Mouse (Mus musculus): ENCODE results near the gene 5730522E02Rik. TPM values are rescaled to one million over a fixed set of nuclear protein-coding genes. Genes with fewer than 3 reads are reported as not detected.

Gene 5730522E02Rik
- polyA plus RNA-seq, 1 experiment from 2014 or later = 0.45 TPM

DNA sequence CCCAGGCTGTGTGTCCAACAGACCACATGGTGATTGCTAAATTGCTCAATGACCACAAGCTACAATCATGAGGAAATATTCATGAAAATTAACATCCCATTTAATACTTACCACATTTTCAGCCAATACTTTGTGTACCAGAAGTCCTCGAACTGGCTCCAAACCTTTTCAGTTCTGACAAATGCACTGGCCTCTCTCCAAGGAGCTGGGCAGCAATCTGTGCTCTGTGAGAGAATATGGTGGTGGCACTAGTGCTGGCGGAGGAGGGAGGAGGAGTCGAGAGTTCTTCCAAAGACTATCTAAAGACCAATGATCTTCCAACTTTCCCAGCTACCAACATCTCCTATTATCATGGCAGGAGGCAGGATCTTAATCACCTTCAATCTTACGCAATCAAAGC lies 525.8 kb downstream of the 5730522E02Rik start:
- Histone ChIP-seq H3K27ac (no peak overlapping the region), H3K4me3 (no peak overlapping the region), H3K9me3 (replicated peaks) (no peaks in the 10 kb centered on the region), H3K27me3 (replicated peaks) (no peaks in the 10 kb centered on the region), H3K9ac (no peak overlapping the region), H3K36me3 (no peaks in the 10 kb centered on the region), H3K4me2 (no peak overlapping the region), H3K4me1 (no peaks in the 10 kb centered on the region)
- WGBS (ENCODE audit: insufficient replicate concordance) = 59% methylated on average over 4 of the region's 4 CpGs
- ATAC-seq = no peak

GRCm38 (mm10) chr11:25679856-25680255 lies 530.7 kb downstream of the 5730522E02Rik start:
- Histone ChIP-seq H3K36me3 (no peaks in the 10 kb centered on the region), H3K4me3 (no peak overlapping the region), H3K9me3 (replicated peaks) (no peaks in the 10 kb centered on the region), H3K4me1 (no peaks in the 10 kb centered on the region), H3K27ac (no peak overlapping the region), H3K27me3 (replicated peaks) (no peaks in the 10 kb centered on the region), H3K4me2 (no peak overlapping the region), H3K9ac (no peak overlapping the region)
- 70% methylated on average over 1 of the region's 1 CpGs for WGBS (ENCODE audit: insufficient replicate concordance)
- no peak for ATAC-seq

- Histone ChIP-seq H3K4me1 (no peaks in the 10 kb centered on the region), H3K36me3 (no peaks in the 10 kb centered on the region), H3K27me3 (replicated peaks) (no peaks in the 10 kb centered on the region), H3K9me3 (replicated peaks) (no peaks in the 10 kb centered on the region), H3K4me2 (no peak overlapping the region), H3K27ac (no peak overlapping the region), H3K4me3 (no peak overlapping the region), H3K9ac (no peak overlapping the region)
- ATAC-seq = no peak
- 73% methylated on average over 3 of the region's 3 CpGs for WGBS (ENCODE audit: insufficient replicate concordance)
These were observed 536.4 kb downstream of the 5730522E02Rik start for GRCm38 (mm10) chr11:25674194-25674593.

DNA sequence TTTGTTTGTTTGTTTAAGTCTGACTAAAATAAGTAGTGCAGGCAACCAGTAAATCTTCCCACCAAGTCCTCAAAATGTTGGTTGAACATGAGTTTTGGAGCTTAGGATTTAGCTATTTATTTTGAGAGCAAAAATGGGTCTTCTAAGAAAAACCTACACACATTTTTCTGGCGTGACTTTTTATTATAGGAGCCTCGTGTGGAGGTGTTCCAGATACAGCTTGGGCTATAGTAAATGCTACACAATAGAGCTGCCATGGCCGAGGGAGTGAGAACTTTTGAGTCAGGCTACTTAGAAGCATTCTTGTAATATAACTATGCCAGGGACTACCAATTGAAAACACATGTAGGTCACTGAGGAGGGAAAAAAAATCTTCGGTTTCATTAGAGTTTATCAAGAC lies 540.5 kb downstream of the 5730522E02Rik start:
- no peak overlapping the region for H3K4me3 ChIP-seq
- no peaks in the 10 kb centered on the region for H3K4me1 ChIP-seq
- H3K4me2 ChIP-seq = no peak overlapping the region
- H3K9me3 ChIP-seq (replicated peaks) = no peaks in the 10 kb centered on the region
- H3K9ac ChIP-seq = no peak overlapping the region
- no peaks in the 10 kb centered on the region for H3K27me3 ChIP-seq (replicated peaks)
- no peaks in the 10 kb centered on the region for H3K36me3 ChIP-seq
- 54% methylated on average over 4 of the region's 4 CpGs for WGBS (ENCODE audit: insufficient replicate concordance)
- ATAC-seq = no peak
- no peak overlapping the region for H3K27ac ChIP-seq

GRCm38 (mm10) chr11:25664562-25665104 lies 545.9 kb downstream of the 5730522E02Rik start:
- Histone ChIP-seq H3K4me3 (no peak overlapping the region), H3K9me3 (replicated peaks) (no peaks in the 10 kb centered on the region), H3K4me2 (no peak overlapping the region), H3K4me1 (no peaks in the 10 kb centered on the region), H3K36me3 (no peaks in the 10 kb centered on the region), H3K9ac (no peak overlapping the region), H3K27me3 (replicated peaks) (no peaks in the 10 kb centered on the region), H3K27ac (no peak overlapping the region)
- 66% methylated on average over 3 of the region's 3 CpGs for WGBS (ENCODE audit: insufficient replicate concordance)
- no peak for ATAC-seq

DNA sequence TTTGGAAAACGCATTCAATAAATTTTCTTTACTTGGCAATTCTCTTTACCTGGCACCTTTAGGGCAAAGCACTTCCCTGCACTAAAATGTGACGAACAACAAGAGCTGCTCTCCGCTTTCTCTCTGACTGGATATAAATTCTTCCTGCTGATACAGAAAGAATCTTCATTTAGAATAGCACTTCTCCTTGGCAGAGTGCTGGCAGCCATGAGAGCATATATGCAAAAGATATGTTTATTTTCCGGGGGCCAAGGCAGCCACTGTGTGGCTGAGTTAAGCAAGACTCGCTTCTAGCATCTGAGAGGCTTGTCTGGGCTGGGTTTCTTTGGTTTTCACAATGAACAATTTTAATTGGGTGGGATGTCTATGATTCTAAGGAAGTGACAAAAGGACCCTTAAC lies 564.3 kb downstream of the 5730522E02Rik start:
- Histone ChIP-seq H3K27ac (no peak overlapping the region), H3K4me1 (no peaks in the 10 kb centered on the region), H3K9me3 (replicated peaks) (no peaks in the 10 kb centered on the region), H3K27me3 (replicated peaks) (no peaks in the 10 kb centered on the region; the same call in 1 of the 2 replicates), H3K9ac (no peak overlapping the region), H3K4me2 (no peak overlapping the region), H3K36me3 (no peaks in the 10 kb centered on the region), H3K4me3 (no peak overlapping the region)
- ATAC-seq = no peak
- 64% methylated on average over 5 of the region's 5 CpGs for WGBS (ENCODE audit: insufficient replicate concordance)

DNA sequence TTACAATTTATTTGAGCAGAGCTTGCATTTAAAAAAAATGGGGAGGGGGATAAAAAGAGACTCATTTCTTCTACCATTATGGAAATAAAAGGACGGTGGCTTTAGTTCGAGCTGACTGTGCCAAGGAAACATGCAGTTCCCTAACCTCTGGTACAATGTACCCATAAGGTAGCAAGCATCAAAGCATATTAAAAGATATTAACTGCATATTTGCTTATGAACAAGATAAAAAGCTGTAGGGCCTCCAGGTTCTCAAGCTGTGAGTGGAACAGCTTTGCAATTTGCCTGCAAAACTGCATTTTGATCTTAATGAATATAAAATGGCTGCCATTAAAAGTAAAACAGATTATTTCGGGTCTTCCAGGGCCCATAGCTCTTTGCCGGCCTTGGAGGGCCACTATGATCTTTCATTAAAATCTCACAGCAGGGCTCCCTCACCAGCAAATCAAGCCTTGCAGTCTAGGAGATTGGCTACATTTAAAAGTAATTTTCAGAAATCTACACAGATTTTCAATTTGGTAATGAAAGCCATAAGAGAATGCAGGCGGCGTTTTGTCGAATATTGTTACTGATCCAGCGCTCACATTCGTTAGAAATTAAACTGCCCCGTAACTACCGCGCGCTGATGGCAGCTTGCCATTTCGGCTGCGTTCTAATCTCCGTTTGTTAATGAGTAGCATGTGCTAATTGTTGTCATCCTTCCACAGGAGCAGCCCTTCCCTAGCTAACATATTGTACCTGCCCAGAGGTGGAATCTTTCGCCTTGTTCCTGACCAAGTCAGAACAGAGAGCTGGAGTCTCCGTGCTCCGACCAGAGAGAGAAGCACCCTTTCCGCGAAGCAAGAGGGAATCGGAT lies 565.6 kb downstream of the 5730522E02Rik start:
- no peaks in the 10 kb centered on the region for H3K36me3 ChIP-seq
- no peak for ATAC-seq
- no peak overlapping the region for H3K4me3 ChIP-seq
- no peaks in the 10 kb centered on the region for H3K9me3 ChIP-seq (replicated peaks)
- H3K4me2 ChIP-seq = no peak overlapping the region
- no peak overlapping the region for H3K9ac ChIP-seq
- WGBS (ENCODE audit: insufficient replicate concordance) = 45% methylated on average over 22 of the region's 22 CpGs
- H3K27ac ChIP-seq = no peak overlapping the region
- no peaks in the 10 kb centered on the region; the same call in 1 of the 2 replicates for H3K27me3 ChIP-seq (replicated peaks)
- H3K4me1 ChIP-seq = no peaks in the 10 kb centered on the region

DNA sequence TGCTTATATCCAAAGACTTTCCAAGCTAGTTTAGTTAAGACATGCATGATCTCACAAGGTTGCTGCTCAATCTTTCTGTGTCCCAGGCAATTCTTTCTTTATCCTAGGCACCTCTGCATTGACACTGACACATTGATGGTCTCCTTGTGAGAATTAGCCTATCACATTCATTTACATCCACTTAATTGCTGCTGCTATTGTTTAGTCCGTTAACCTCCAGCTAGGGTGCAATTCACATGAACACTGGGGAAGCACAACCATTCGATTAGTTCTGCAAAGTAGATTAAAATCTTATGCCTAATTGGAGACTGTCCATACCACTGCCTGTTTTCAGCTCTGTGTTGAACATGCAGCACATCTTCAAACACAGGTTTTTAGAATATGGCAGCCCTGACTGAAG lies 603.7 kb downstream of the 5730522E02Rik start:
- no peak overlapping the region for H3K9ac ChIP-seq
- H3K27ac ChIP-seq = no peak overlapping the region
- H3K4me3 ChIP-seq = no peak overlapping the region
- no peaks in the 10 kb centered on the region for H3K9me3 ChIP-seq (replicated peaks)
- no peak overlapping the region for H3K4me2 ChIP-seq
- no peaks in the 10 kb centered on the region for H3K4me1 ChIP-seq
- WGBS (ENCODE audit: insufficient replicate concordance) = 52% methylated on average over 2 of the region's 2 CpGs
- no peaks in the 10 kb centered on the region for H3K27me3 ChIP-seq (replicated peaks)
- H3K36me3 ChIP-seq = no peaks in the 10 kb centered on the region
- no peak for ATAC-seq

GRCm38 (mm10) chr11:25600030-25600429 lies 610.5 kb downstream of the 5730522E02Rik start:
- 82% methylated on average over 5 of the region's 5 CpGs for WGBS (ENCODE audit: insufficient replicate concordance)
- Histone ChIP-seq H3K4me2 (no peak overlapping the region), H3K27me3 (replicated peaks) (no peaks in the 10 kb centered on the region), H3K4me1 (no peaks in the 10 kb centered on the region), H3K4me3 (no peak overlapping the region), H3K9me3 (replicated peaks) (no peaks in the 10 kb centered on the region), H3K27ac (no peak overlapping the region), H3K9ac (no peak overlapping the region), H3K36me3 (no peaks in the 10 kb centered on the region)
- no peak for ATAC-seq

DNA sequence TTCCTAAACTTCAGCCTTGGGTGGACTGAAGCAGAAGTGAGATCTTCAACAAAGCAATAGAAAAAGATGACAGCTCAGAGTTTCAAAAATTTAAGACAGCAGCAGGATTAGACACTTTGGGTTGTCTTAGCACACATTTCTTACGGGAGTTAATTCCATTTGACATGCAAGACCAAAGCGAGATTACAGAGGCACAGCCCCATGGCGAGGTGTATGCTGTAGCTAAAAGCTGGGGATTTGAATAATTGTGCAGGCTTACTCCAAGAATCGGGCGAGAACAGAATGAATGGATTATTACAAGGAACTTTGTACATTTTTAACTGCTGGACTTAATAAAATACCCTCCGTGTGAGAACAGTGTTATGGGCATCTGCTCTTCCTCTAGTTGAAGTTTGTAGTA lies 615.3 kb downstream of the 5730522E02Rik start:
- Histone ChIP-seq H3K9ac (no peak overlapping the region), H3K27me3 (replicated peaks) (no peaks in the 10 kb centered on the region), H3K4me1 (no peaks in the 10 kb centered on the region), H3K4me2 (no peak overlapping the region), H3K9me3 (replicated peaks) (no peaks in the 10 kb centered on the region), H3K4me3 (no peak overlapping the region), H3K36me3 (no peaks in the 10 kb centered on the region), H3K27ac (no peak overlapping the region)
- 62% methylated on average over 6 of the region's 6 CpGs for WGBS (ENCODE audit: insufficient replicate concordance)
- no peak for ATAC-seq

GRCm38 (mm10) chr11:25594780-25595179 lies 615.8 kb downstream of the 5730522E02Rik start:
- WGBS (ENCODE audit: insufficient replicate concordance) = 70% methylated on average over 3 of the region's 3 CpGs
- H3K4me2 ChIP-seq = no peak overlapping the region

DNA sequence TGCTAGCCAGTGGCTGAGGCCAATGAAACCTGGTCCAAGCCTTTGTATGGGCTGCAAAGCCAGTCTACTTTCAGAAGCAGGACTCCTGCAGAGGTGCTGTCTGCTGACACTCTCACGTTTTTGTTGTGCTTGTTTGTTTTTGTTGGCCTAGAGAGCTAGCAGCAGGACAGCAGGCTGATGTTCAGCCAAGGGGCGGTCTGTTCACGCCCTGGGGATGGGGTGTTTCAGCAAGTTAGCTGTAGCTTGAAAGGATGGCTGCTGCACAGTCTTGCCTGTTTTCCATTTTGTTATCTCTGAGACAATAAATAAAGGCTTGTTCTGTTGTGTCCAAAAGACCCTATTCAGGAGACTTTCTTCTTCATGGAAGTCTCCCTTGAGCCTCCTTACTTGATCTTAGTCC lies 618.3 kb downstream of the 5730522E02Rik start:
- 21% methylated on average over 3 of the region's 3 CpGs for WGBS (ENCODE audit: insufficient replicate concordance)
- H3K36me3 ChIP-seq = no peaks in the 10 kb centered on the region
- no peak for ATAC-seq
- no peak overlapping the region for H3K27ac ChIP-seq
- no peak overlapping the region for H3K4me3 ChIP-seq
- H3K9me3 ChIP-seq (replicated peaks) = no peaks in the 10 kb centered on the region
- H3K9ac ChIP-seq = no peak overlapping the region
- H3K4me1 ChIP-seq = no peaks in the 10 kb centered on the region
- H3K4me2 ChIP-seq = no peak overlapping the region
- H3K27me3 ChIP-seq (replicated peaks) = no peaks in the 10 kb centered on the region

More at GRCm38 (mm10) chr11:25594780-25595179, 615.8 kb downstream of the 5730522E02Rik start:
- H3K36me3 ChIP-seq = no peaks in the 10 kb centered on the region
- H3K4me1 ChIP-seq = no peaks in the 10 kb centered on the region
- no peak for ATAC-seq
- H3K4me3 ChIP-seq = no peak overlapping the region
- no peak overlapping the region for H3K27ac ChIP-seq
- no peak overlapping the region for H3K9ac ChIP-seq
- H3K27me3 ChIP-seq (replicated peaks) = no peaks in the 10 kb centered on the region
- no peaks in the 10 kb centered on the region for H3K9me3 ChIP-seq (replicated peaks)

All from liver, embryonic 12.5 days (tissue).